Mouse (Mus musculus) hindbrain, postnatal 0 days (tissue): ENCODE data around the gene Syde2. TPM values are rescaled to one million over a fixed set of nuclear protein-coding genes. Genes with fewer than 3 reads are reported as not detected.

Source experiments
- ATAC-seq: fragments of 200-750 bp; cut with Nextera tagmentation; 2 replicates; pipeline ENCODE4 v1.8.0; 2017; ENCODE audit warnings: mild to moderate bottlenecking, moderate TSS enrichment, moderate library complexity
- DNase-seq: peaks from one replicate; pipeline ENCODE4 v3.0.0-alpha.2; 2015; ENCODE audit warnings: low spot score
- H3K27ac ChIP-seq: fragments of 300-500 bp; sonication (generic); 2 replicates; pipeline ENCODE4 v1.5.1; 2014; ENCODE audit warnings: mild to moderate bottlenecking
- H3K27me3 ChIP-seq: fragments of 300-500 bp; sonication (generic); 2 replicates; pipeline ENCODE4 v1.6.1; 2014; ENCODE audit warnings: low read length, mixed read lengths; ENCODE audit not compliant: insufficient read depth
- H3K36me3 ChIP-seq: fragments of 300-500 bp; sonication (generic); 2 replicates; pipeline ENCODE4 v1.6.1; 2014; ENCODE audit warnings: low read length, mixed read lengths; ENCODE audit not compliant: insufficient read depth
- H3K4me1 ChIP-seq: fragments of 300-500 bp; sonication (generic); 2 replicates; pipeline ENCODE4 v1.6.1; 2014; ENCODE audit warnings: antibody characterized with exemption, low read length, mixed read lengths; ENCODE audit not compliant: insufficient read depth
- H3K4me2 ChIP-seq: fragments of 300-500 bp; sonication (generic); 2 replicates; pipeline ENCODE4 v1.6.1; 2014; ENCODE audit warnings: low read depth, mild to moderate bottlenecking, low read length, moderate library complexity, mixed read lengths
- H3K4me3 ChIP-seq: fragments of 300-500 bp; sonication (generic); 2 replicates; pipeline ENCODE4 v1.5.1; 2014; ENCODE audit warnings: low read length
- H3K9ac ChIP-seq: fragments of 300-500 bp; sonication (generic); replicated peaks from 2 replicates; pipeline ENCODE4 v1.6.1; 2014; ENCODE audit warnings: mild to moderate bottlenecking, low read length, moderate library complexity, mixed read lengths
- H3K9me3 ChIP-seq: fragments of 300-500 bp; sonication (generic); 2 replicates; pipeline ENCODE4 v1.6.1; 2016; ENCODE audit warnings: low read length, mixed read lengths
- CTCF ChIP-seq: IDR thresholded peaks from 2 replicates; pipeline ENCODE4 v1.5.1; 2016; ENCODE audit warnings: antibody characterized with exemption, control low read depth, low read depth
- WGBS: fragments of 180-500 bp; shearing (Covaris S2); extraction: QIAGEN DNeasy Blood & Tissue Kit; methylation state at CpG from one replicate; pipeline ENCODE4 v1.1.7; 2014; 5-methylcytosine and 5-hydroxymethylcytosine counted together
- polyA plus RNA-seq: library from polyadenylated mRNA; unstranded; fragments of >200 nt; fragmentation: Nextera tagmentation; extraction: Ambion mirVana; gene quantifications from 2 replicates; pipeline ENCODE4 v1.2.1, GENCODE M21; 2015
- total RNA-seq: library from RNA; depleted of rRNA; stranded (reverse); fragments of >200 nt; gene quantifications from 2 replicates; pipeline ENCODE4 v1.2.3, GENCODE M21; 2014

Syde2 gene
- total and polyA plus RNA-seq, 2 experiments from 2014 or later, result 0.61 to 5.1 TPM

- Histone ChIP-seq H3K9ac (no peak overlapping the region), H3K9me3 (no peaks in the 10 kb centered on the region), H3K27ac (no peak overlapping the region), H3K4me3 (no peak overlapping the region), H3K36me3 (no peaks in the 10 kb centered on the region), H3K4me1 (no peaks in the 10 kb centered on the region), H3K4me2 (no peak overlapping the region), H3K27me3 (no peaks in the 10 kb centered on the region)
- DNase-seq (no peak), ATAC-seq (no peak)
- TF ChIP-seq CTCF, result no peak
- WGBS, result 91% methylated on average over 5 of the region's 5 CpGs
Observed at GRCm38 (mm10) chr3:146032976-146033375, 45.3 kb downstream of the Syde2 start.

GRCm38 (mm10) chr3:146037906-146038305 lies 50.2 kb downstream of the Syde2 start:
- Histone ChIP-seq H3K27ac (no peak overlapping the region), H3K4me2 (no peak overlapping the region), H3K4me3 (no peak overlapping the region), H3K27me3 (no peaks in the 10 kb centered on the region; the same call in 1 of the 2 replicates), H3K4me1 (no peaks in the 10 kb centered on the region), H3K9me3 (no peaks in the 10 kb centered on the region), H3K9ac (no peak overlapping the region), H3K36me3 (no peaks in the 10 kb centered on the region)
- no peak for TF ChIP-seq CTCF
- DNase-seq (peak; percentile 9), ATAC-seq (peak; percentile 45; the same call in 1 of the 2 replicates)
- WGBS, result 36% methylated on average over 15 of the region's 15 CpGs

GRCm38 (mm10) chr3:146039132-146039903 lies 51.6 kb downstream of the Syde2 start:
- Histone ChIP-seq H3K9ac (no peak overlapping the region), H3K4me1 (no peaks in the 10 kb centered on the region), H3K27me3 (no peaks in the 10 kb centered on the region; the same call in 1 of the 2 replicates), H3K36me3 (no peaks in the 10 kb centered on the region), H3K4me3 (no peak overlapping the region), H3K9me3 (no peaks in the 10 kb centered on the region), H3K4me2 (no peak overlapping the region), H3K27ac (no peak overlapping the region)
- ATAC-seq, result no peak
- DNase-seq, result no peak
- TF ChIP-seq CTCF, result no peak
- 68% methylated on average over 12 of the region's 12 CpGs for WGBS

GRCm38 (mm10) chr3:146041382-146041781 lies 53.7 kb downstream of the Syde2 start:
- Histone ChIP-seq H3K27ac (no peak overlapping the region), H3K9me3 (no peaks in the 10 kb centered on the region), H3K36me3 (no peaks in the 10 kb centered on the region), H3K4me3 (no peak overlapping the region), H3K4me2 (no peak overlapping the region), H3K4me1 (no peaks in the 10 kb centered on the region), H3K27me3 (no peaks in the 10 kb centered on the region; the same call in 1 of the 2 replicates), H3K9ac (no peak overlapping the region)
- 93% methylated on average over 11 of the region's 11 CpGs for WGBS
- no peak for TF ChIP-seq CTCF
- no peak for DNase-seq
- ATAC-seq, result no peak

GRCm38 (mm10) chr3:146044977-146045376 lies 57.3 kb downstream of the Syde2 start:
- no peaks in the 10 kb centered on the region for H3K36me3 ChIP-seq
- no peaks in the 10 kb centered on the region for H3K27me3 ChIP-seq
- no peak overlapping the region for H3K9ac ChIP-seq
- no peak overlapping the region for H3K4me3 ChIP-seq
- no peaks in the 10 kb centered on the region for H3K9me3 ChIP-seq
- 38% methylated on average over 11 of the region's 11 CpGs for WGBS
- no peak for TF ChIP-seq CTCF
- DNase-seq (no peak), ATAC-seq (no peak)
- no peaks in the 10 kb centered on the region for H3K4me1 ChIP-seq
- no peak overlapping the region for H3K4me2 ChIP-seq
- H3K27ac ChIP-seq, result no peak overlapping the region

- no peak for ATAC-seq
- Histone ChIP-seq H3K4me1 (peaks cover under 1% of the 10 kb centered on the region), H3K27ac (no peak overlapping the region), H3K9me3 (no peaks in the 10 kb centered on the region), H3K9ac (no peak overlapping the region), H3K4me3 (no peak overlapping the region), H3K36me3 (no peaks in the 10 kb centered on the region), H3K27me3 (no peaks in the 10 kb centered on the region), H3K4me2 (no peak overlapping the region)
- 80% methylated on average over 11 of the region's 11 CpGs for WGBS
- DNase-seq, result no peak
- no peak for TF ChIP-seq CTCF
Observed at GRCm38 (mm10) chr3:146046076-146046475, 58.4 kb downstream of the Syde2 start.

GRCm38 (mm10) chr3:146047704-146048207 lies 60.1 kb downstream of the Syde2 start:
- ATAC-seq (peak; percentile 41), DNase-seq (peak; percentile 48)
- peak overlapping the region; percentile 0; the same call in 1 of the 2 replicates for H3K4me2 ChIP-seq
- no peak overlapping the region for H3K27ac ChIP-seq
- H3K9ac ChIP-seq, result no peak overlapping the region
- no peaks in the 10 kb centered on the region for H3K36me3 ChIP-seq
- peaks cover 8% of the 10 kb centered on the region for H3K4me1 ChIP-seq
- no peaks in the 10 kb centered on the region for H3K9me3 ChIP-seq
- 23% methylated on average over 15 of the region's 15 CpGs for WGBS
- H3K4me3 ChIP-seq, result no peak overlapping the region
- no peaks in the 10 kb centered on the region for H3K27me3 ChIP-seq
- TF ChIP-seq CTCF, result no peak
